Mouse (Mus musculus) heart, adult 9 months (tissue): ENCODE data around the gene Paxbp1.

Experiments used
- DNase-seq, 2 experiments: peaks; one replicate each; pipeline ENCODE4 v3.0.0; 2022; ENCODE audit warnings: low spot score in 2 of 2

The Paxbp1 gene

DNA sequence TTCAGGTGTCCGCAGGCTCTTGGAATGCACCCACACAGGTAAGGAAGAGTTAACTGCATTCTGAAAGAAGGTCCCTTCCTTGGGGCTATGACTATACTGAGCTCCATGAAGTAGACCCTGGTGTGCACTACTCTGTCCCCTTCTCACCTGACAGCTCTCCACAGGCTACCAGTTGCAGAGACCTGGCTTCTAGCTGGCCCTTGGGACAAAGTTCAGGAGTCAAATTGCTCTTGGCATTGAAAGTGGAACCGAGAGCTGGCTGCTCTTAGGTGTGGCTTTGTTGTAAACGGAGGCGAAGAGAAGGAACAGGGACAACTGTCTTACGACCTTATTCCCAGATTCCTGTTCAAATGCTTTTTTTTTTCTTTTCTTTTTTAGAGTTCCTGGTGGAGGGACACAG is 10.8 kb upstream of the Paxbp1 start:
- DNase-seq: no peak

GRCm38 (mm10) chr16:91053599-91053998 is 9.3 kb upstream of the Paxbp1 start:
- no peak for DNase-seq

GRCm38 (mm10) chr16:91045511-91045910 is 1.2 kb upstream of the Paxbp1 start:
- peak in 1 of 2 experiments; percentile 29 for DNase-seq

- DNase-seq: peak; percentile 31 to 47
These were observed 688 bp downstream of the Paxbp1 start for GRCm38 (mm10) chr16:91043461-91044248.

- no peak for DNase-seq
These were observed 1.7 kb downstream of the Paxbp1 start for GRCm38 (mm10) chr16:91042640-91043039.

- DNase-seq: no peak
These were observed 8.5 kb downstream of the Paxbp1 start for GRCm38 (mm10) chr16:91035866-91036265.

DNA sequence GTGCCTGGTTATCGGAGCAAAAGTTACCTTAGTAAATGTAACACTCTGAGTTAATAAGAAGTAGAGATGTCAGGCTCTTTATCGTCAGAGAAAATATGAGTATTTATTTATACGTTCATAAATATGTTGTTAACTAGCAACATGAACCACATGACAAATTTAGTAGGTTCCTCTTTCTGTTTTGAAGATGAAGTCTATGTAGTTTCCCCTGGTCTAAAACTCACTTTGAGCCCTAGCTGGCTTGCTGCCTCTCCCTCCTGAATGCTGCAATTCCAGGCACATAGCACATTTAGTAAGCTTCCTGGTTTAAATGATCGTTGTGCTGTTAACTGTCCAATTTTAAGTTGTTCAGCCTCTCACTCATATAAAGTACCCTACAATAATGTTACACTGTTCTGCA is 13.6 kb downstream of the Paxbp1 start:
- no peak for DNase-seq

DNA sequence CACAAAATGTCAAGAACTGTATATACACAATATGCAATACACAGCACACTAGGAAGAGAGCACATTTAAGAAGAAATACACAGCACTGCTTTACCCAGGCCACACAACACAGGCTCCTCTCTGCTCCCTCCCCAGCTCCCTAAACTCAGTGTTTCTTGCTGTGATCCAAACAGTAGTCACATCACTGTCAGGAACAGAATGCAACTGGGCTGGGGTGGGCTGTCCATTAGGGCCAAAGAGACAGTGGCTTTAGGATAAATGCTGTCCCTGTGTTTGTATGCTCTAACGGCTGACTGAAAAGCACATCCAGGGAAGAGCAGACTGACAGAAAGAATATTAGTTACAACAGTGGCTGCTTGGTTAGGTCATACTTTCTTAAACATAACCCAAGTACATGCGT is 14.4 kb downstream of the Paxbp1 start:
- DNase-seq: no peak

- DNase-seq: no peak
These were observed 15.1 kb downstream of the Paxbp1 start for GRCm38 (mm10) chr16:91029161-91029743.

- DNase-seq: no peak
These were observed 18.1 kb downstream of the Paxbp1 start for GRCm38 (mm10) chr16:91026290-91026689.

DNA sequence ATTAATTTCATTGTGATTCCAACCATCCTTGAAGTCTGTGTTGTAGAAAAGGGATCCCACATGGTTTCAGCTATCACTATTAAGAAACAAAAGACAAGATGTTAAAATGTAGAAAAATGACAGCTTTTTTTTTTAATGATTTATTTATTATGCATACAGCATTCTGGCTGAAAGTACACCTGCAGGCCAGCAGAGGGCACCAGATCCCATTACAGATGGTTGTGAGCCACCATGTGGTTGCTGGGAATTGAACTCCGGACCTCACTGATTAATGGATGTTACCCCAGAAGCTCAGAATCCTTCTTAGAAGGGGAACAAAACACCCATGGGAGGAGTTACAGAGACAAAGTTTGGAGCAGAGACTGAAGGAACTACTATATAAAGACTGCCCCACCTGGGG is 21.0 kb downstream of the Paxbp1 start:
- DNase-seq: no peak

DNA sequence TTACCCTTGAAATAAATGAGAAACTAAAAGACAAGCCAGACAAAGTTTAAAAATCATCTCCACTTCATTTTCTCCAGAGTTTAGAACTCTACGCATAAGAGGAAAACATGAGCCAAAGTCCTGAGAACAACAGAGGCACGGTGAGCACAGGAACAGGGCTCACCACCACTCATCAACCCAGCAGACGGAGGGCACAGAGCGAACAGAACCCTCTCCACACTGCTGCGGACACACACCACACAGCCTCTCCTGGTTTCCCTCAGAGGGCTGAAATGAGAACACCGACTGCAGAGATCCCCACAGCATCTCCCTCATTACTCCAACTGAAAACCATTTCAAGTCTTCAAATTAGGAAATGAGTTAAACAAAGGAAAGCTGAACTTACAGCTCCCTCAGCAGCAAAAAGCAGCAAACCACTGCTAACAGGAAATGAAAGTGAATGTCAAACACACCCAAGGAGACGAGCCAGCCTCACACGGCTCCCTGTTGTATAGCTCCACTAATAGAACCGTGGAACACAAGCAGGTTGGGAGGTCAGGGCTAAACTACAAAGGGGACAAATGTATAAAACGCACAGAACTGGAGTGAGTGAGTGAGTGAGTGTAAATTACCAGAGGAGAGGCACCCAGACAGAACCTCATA is 23.4 kb downstream of the Paxbp1 start:
- DNase-seq: no peak

DNA sequence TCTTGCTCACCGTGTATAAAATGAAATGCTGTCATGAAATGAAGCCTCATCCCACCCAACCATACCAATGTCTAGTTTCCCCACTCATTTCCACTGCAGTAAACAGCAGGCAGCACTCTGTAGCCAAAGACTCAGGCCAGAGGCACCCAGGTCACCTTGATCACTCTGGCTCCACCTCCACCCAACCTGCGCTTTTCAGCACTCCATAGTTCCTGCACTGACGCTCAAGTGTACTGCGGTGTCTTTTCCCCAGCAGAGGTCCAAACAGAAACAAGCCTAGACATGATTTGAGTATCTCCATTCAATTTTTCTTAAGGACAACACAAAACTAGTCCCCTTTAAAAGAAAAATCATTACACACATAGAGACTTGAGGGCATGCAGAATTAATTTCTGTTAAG is 24.9 kb downstream of the Paxbp1 start:
- DNase-seq: no peak

DNA sequence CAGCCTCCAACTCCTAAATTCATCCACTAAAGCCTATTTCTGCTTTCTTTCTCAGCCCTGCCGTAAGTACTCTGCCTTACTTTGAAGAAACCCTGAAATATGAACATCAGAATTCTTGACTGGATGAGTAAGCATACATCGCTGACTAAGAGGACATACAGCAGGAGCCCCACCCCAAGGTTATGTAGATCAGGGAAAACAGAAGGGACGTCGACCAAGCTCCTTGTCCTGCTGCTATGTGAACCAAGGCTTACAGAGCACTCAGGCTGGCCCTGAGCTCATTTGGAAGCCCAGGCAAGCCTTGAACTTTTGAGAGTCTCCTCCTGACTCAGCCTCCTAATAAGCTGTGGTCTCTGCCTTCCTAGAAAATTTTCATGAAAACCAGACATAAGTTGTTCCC is 28.6 kb downstream of the Paxbp1 start:
- DNase-seq: no peak

- DNase-seq: peak in 1 of 2 experiments; percentile 21
These were observed 32.5 kb downstream of the Paxbp1 start for GRCm38 (mm10) chr16:91011847-91012246.

DNA sequence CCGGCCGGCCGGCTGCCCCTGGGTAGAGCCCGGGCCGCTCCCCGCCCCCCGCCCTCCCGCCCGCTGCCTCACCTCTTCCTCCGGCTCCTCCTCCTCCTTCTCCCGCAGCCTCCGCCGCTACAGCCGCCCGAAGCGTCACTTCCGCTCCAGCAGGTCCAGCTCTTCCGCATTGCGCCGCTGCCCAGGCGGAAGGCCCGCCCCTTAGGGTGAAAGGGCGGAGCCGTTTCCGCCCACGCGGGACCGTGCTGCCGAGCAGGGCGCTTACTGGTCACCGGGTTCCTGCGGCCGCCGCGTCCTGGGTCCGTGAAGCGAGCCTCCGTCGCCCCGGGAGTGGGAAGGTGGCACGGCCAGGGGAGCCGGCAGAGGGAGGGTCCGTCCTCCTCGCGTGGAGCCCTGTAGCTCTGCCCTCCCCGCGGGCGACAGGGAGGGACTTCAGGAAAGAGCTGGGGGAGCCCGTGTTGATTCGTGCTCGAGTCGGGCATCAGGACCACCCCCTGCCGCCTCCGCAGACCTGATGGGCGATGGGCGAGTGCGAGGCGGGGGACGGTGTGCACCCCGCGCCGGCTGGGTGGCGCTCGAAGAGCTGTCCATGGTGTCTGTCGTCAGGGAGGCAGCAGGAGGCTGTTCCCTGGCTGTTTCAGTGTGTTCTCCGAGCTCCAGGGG is 33.2 kb downstream of the Paxbp1 start, which contains the start of gene Synj1:
TSS of gene Synj1 (minus strand) at position 288 of the 663 bp plus-strand sequence.
- DNase-seq: peak; percentile 90 to 91

DNA sequence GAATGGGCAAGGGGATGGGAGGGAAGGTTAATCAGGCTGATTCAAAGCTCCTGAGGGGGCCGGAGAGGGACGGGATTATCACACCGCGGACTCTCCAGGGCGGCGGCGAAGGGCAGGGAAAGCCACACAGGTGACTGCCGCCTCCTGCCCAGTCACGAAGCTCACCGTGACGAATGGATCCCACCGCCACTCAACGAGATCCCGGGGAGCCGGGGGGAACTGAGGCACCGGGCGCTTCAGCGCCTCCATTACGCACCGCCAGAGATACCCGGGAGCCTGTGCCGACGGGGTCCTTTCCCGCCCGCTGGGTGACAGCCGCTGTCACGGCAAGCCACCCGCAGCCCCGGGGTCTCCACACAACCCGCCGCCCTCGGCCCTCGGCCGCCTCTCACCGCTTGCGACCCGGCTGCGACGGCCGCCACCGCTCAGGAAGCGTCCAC is 33.7 kb downstream of the Paxbp1 start:
- DNase-seq: no peak

GRCm38 (mm10) chr16:91009942-91010529 is 34.3 kb downstream of the Paxbp1 start:
- DNase-seq: peak in 1 of 2 experiments; percentile 4

DNA sequence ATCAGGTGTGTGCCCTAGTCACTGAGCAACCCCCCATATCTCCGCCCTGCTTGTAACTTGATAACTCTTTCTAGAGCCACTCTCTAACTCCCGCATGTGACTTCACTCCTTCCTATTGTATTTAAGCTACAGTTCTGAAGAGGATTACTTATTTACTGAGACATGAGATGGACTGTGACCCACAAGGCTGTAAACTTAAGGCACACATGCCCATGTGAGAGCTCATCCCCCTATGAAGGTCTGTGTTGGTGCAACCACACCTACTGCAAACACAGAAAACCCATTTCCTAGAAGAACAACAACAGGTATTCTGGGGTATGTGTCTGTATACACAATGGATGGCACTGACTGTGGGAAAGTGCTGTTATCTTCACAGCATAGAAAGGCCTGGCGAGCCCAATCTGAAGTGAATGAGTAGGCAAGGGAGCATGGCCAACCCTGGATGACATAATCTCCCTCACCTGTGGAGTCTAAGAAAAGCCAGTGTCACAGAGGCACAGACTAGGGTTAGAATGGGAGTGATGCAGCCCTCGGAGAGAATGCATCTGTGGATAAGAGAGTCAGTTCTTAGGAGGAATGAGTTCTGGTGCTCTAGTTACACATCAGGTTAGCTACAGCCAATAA is 39.3 kb downstream of the Paxbp1 start:
- no peak for DNase-seq

- peak in 1 of 2 experiments; percentile 17 for DNase-seq
These were observed 43.2 kb downstream of the Paxbp1 start for GRCm38 (mm10) chr16:91001098-91001497.

DNA sequence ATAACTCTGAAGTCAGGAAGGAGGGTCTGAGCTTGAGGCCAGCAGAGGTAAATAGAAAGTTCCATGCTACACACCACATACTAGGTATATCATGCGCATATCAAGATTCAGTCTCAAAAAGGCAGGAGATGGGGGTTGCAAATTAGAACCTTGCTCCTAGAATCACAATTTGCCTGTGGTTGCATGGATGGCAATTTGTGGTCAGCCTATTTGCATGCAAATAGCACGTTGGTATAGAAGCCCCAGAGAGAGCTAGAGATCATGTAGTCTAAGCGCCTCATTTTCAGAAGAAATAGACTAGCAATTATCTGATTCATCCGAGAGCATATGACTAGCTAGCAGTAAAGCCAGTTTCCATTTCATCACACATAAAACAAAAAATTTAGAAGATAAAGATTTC is 44.5 kb downstream of the Paxbp1 start:
- DNase-seq: no peak
